Mouse (Mus musculus): ENCODE results near the gene Glmn. TPM values are rescaled to one million over a fixed set of nuclear protein-coding genes. Genes with fewer than 3 reads are reported as not detected.

Gene Glmn
- 1.5 and 1.8 TPM in 2 replicates for total RNA-seq (2023)

DNA sequence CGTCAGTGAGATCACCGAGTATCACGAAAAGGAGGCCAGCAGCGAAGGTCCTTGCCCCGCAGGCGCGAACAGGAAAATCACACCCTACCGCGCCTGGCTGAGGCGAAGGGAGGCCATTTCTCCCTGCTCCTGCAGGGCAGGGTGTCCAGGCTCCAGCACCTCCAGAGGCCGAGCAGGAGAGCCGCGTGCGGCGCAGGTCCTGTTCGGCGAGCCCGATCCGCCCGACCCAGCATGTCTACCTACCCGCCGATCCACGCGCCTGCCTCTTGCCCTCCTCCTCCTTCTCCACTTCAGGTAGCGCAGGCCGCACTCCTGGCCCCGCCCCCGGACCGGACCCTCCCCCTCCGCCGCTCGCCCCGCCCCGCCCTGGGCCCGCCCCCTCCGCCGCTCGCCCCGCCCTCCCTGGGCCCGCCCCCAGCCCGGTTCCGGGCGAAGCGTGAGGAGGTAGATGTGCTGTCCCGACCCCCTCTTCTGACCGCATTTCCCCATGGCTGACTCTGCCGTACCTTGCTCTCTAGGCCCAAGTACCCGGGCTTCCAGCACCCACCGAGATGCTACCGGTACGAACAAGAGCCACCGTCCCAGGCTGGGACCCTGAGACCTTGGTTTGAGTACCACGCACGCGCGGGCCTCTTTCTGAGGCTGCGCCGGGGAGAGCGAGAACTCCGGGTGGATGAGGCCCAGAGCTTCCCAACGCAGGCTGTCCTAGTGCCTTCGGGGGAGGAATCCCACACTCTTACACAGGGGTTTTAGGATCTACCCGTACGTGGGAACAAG is at the start of gene Glmn, which contains the start of gene Rpap2:
Gene Glmn (minus strand): TSS at position 588 of the 777 bp plus-strand sequence.
Gene Rpap2 (plus strand): TSS at position 73 of the 777 bp plus-strand sequence.

DNA sequence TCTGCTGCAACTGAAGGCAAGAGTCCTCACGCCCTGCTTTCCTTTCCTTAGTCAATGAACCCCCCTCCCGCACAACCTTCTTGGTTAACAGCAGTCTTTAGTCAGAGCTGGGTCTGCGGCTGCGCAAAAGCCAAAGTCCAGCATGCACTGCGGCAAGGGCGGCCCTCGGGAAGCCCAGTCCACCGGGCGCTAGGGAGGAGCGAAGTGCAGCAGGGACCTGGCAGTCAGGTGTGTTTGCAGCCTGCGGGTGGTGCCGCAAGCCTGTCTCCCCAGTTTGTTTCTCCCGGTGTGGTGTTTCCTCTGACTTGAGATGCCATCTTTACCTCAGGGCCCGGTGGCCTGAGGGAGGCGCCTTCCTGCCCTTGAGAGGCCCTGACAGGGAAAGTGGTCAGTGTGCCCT is 63.1 kb downstream of the Glmn start, which contains the start of gene 1700028K03Rik:
Gene 1700028K03Rik (plus strand): TSS at position 129 of the 400 bp plus-strand sequence.

GRCm38 (mm10) chr5:107507321-107507720 is 90.4 kb downstream of the Glmn start, which contains the start of gene Gm42669:
Gm42669 (plus strand) TSS chr5:107507621.

Other genes starting within 250 kb of the Glmn start
- gene Ephx4, start 195.2 kb downstream of the Glmn start, total RNA-seq (2023), result not detected in 2 replicates
- not detected in 2 replicates for gene Lpcat2b, start 166.3 kb downstream of the Glmn start, total RNA-seq (2023)
- gene Btbd8, start 159.9 kb downstream of the Glmn start, total RNA-seq (2023), result 2.9 and 4.4 TPM in 2 replicates
- gene Gm42669, start 90.3 kb downstream of the Glmn start, total RNA-seq (2023), result not detected in 2 replicates
- gene 1700028K03Rik, start 63.2 kb downstream of the Glmn start, total RNA-seq (2023), result not detected in 2 replicates
- gene Rpap2, start 515 bp downstream of the Glmn start, total RNA-seq (2023), result 4.4 and 6.8 TPM in 2 replicates
- 12.9 and 17.6 TPM in 2 replicates for gene Gfi1, start 128.1 kb upstream of the Glmn start, total RNA-seq (2023)
- not detected in 2 replicates for gene Ube2d2b, start 232.2 kb upstream of the Glmn start, total RNA-seq (2023)